Mouse (Mus musculus): Measurements from ENCODE around the gene Tspo. TPM values are rescaled to one million over a fixed set of nuclear protein-coding genes. Genes with fewer than 3 reads are reported as not detected.

Tspo gene
- polyA plus RNA-seq, 1 experiment: 98.5 TPM

DNA sequence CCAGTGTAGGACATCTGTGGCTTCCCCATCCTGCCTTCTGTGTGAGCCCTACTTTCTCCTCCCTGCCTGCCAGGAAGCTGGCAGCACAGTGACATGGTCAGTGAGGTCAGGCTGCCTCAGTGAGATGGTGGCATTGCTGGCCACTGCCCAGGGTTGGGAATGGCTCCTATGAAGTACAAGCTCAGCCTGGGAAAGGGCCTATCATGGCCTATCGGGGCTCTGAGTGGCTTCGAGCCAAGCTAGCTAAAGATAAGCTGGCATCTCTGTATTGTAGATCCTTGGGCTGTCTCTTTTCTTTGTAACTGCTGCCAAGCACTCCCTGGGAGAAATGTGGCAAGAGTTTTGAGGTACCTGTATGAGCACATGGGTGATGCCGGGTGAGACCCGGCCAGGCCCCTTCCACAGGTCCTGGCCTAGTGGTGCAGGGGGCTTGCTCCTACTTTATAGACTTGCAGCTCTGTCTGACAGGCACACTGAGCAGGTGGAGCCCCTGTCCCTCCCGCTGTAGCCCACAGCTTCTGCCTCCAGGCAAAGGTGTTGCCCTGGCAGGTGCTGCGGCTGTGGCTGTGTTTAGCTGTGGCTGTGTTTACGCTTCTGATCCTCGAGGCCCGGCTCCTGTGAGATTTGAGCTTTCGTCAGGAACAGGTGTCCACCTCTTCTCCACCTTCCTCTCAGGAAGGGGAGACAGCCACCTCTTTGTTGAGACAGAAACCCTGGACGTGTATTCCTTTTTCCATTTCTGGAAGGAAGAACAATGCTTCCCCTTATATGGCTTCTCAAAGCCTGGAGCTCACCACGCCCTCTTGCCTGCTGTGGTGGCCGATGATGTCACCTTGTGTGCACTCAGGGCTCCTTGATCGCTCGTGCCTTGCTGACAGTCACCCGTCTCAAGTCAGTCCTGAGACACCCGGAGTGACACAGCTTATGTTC, 28.2 kb upstream of the Tspo start:
- TF ChIP-seq GATA1 (IDR thresholded peaks at IDR 0.05; ENCODE audit: low read length): no peak

- TF ChIP-seq GATA1 (IDR thresholded peaks at IDR 0.05; ENCODE audit: low read length): no peak
Observed at GRCm38 (mm10) chr15:83535890-83536231, 27.5 kb upstream of the Tspo start.

- no peak for TF ChIP-seq GATA1 (IDR thresholded peaks at IDR 0.05; ENCODE audit: low read length)
Observed at GRCm38 (mm10) chr15:83538855-83539254, 24.5 kb upstream of the Tspo start.

DNA sequence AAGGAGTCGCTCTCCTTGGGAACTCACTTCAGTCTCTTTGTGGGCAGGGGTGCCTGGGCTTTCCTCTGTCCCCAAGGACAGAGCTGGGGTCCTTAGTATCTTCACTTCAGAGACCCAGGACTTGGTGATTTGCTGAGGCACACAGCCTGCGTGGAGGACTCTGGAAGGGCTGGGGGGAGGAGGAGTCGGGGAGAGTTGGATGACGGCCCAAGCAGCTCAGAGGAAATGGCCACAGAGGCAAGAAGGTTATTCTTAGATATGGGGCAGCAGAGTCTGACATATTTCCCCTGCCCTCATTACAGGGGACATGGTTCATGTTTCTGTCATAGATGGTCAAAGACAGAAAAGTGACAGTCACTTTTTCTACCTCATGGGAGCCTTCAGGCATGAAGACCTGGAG, 23.5 kb upstream of the Tspo start:
- TF ChIP-seq GATA1 (IDR thresholded peaks at IDR 0.05; ENCODE audit: low read length): no peak

GRCm38 (mm10) chr15:83541647-83542287, 21.6 kb upstream of the Tspo start:
- no peak for TF ChIP-seq GATA1 (IDR thresholded peaks at IDR 0.05; ENCODE audit: low read length)

DNA sequence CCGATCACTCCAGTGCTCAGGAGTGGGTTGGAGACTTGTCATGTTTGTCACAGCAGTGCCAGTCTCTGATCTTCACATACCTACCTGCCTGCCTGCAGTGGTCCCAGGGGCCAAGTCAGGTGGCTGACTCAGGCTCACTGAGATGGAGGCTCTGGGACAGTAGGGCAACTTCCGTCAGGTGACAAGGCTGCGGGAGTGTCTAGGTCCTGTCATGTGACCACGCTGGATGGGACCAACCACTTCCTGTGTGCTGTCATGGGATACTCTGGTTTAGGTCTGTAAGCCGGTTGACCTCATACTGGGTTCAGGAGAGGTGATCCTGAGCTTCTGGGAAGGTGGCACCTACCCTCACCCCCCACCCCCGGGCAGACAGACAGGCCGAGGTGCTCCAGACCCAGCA, 17.4 kb upstream of the Tspo start:
- TF ChIP-seq GATA1 (IDR thresholded peaks at IDR 0.05; ENCODE audit: low read length): no peak

DNA sequence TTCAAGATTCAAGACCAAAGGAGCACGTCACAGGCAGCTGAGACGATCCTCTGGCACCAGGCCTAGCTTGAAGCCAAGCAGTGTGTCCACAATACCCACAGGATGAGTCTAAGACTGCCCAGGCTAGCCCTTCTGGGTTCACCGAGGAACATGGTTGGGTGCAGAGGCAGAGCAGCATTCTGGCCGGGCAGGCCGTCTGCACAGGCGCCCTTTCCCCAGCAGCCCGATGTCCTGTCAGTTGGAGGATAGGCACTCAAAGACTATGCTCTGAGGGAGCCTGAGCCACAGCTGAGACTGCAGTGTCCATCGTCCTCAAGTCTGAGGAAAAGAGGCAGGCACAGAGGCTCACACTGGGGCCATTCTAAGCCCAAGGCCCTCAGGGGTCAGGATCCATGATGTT, 16.2 kb upstream of the Tspo start:
- TF ChIP-seq GATA1 (IDR thresholded peaks at IDR 0.05; ENCODE audit: low read length): no peak

DNA sequence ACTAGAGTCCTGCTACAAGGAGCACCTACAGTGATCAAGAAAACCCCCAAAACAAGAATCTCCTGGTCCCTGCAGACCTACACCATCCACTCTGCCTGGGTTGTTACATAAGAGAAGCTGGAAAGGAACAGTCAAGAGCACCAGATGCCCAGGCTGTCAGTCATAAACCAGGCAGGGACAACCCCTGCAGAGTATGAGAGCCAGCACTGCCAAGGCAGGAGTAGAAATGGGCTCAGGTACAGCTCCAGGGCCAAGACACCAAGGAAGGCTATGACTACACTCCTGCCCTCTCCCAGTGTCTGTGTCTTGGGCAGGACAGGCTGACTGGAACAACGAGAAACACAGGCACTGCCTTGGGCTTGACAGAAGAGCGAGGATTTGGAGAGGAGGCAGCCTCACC, 13.3 kb upstream of the Tspo start:
- no peak for TF ChIP-seq GATA1 (IDR thresholded peaks at IDR 0.05; ENCODE audit: low read length)

- no peak for TF ChIP-seq GATA1 (IDR thresholded peaks at IDR 0.05; ENCODE audit: low read length)
Observed at GRCm38 (mm10) chr15:83553831-83554230, 9.6 kb upstream of the Tspo start.

GRCm38 (mm10) chr15:83555161-83555974, 8.0 kb upstream of the Tspo start:
- TF ChIP-seq GATA1 (IDR thresholded peaks at IDR 0.05; ENCODE audit: low read length): no peak

GRCm38 (mm10) chr15:83560941-83561477, 2.4 kb upstream of the Tspo start:
- TF ChIP-seq GATA1 (IDR thresholded peaks at IDR 0.05; ENCODE audit: low read length): no peak

GRCm38 (mm10) chr15:83562626-83563270, 644 bp upstream of the Tspo start:
- TF ChIP-seq GATA1 (IDR thresholded peaks at IDR 0.05; ENCODE audit: low read length): no peak

GRCm38 (mm10) chr15:83563857-83564651, 662 bp downstream of the Tspo start:
- no peak for TF ChIP-seq GATA1 (IDR thresholded peaks at IDR 0.05; ENCODE audit: low read length)

DNA sequence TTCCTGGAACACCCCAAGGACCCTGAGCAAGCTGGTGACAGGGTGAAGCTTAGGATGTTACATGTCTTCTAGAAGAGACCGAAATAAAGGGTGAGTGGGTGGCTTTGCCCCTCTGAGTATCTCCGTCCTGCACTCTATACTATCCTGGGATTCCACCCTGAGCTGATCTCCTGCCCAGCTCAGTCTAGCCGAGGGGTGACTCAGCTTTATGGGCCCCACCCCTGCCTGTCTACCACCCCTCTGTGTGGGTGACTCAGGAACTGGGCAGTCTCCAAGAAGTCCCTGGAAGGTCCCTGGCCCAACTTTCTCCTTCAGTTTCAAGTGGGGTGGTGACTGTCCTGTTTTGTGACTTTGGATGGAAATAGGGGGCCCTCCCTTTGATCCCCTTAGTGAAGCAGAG, 2.0 kb downstream of the Tspo start:
- TF ChIP-seq GATA1 (IDR thresholded peaks at IDR 0.05; ENCODE audit: low read length): no peak
